Mouse (Mus musculus) cerebellum, adult 11-12 months (tissue): ENCODE results near the gene Snd1.

Experiments
- DNase-seq: peaks from one replicate; pipeline ENCODE4 v3.0.0; 2022

The Snd1 gene

GRCm38 (mm10) chr6:28717203-28717844, 242.4 kb downstream of the Snd1 start:
- no peak for DNase-seq

GRCm38 (mm10) chr6:28717845-28718237, 242.9 kb downstream of the Snd1 start:
- DNase-seq = no peak

DNA sequence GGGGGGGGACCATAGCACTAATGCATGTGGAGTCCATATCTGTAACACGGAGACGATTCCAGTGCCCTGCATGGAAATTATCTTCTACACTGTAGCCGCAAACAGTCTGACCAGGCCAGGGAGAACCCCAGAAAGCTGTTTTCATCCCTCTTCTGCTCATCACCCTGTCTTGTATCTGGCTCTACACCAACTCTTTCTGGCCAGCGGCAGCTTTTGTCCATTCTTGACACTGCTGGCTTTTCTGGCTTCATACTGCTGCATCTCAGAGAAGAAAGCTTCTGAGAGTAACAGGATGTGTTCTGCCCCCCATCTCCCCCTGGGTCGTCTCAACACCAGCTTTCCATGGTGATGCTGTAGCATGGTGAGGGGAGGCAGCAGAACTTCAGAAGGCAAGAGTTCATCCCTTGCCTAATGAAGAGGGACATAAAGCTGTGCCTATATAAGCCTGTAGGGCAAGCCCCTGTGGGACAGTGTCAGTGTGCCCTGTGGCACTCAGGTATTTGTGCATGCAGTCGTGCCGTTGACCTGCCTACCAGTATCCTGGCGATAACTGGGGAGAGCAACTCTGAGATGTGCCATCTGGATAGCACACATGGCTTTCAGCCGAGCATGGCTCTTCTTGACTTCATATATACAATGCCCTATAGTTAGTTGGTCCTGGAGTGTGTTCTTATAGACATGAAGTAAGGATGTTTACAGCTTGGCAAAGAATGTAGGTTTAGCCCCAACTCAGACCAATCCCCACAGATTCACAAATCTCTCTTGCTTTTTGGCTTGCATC, 245.6 kb downstream of the Snd1 start:
- peak; percentile 50 for DNase-seq

DNA sequence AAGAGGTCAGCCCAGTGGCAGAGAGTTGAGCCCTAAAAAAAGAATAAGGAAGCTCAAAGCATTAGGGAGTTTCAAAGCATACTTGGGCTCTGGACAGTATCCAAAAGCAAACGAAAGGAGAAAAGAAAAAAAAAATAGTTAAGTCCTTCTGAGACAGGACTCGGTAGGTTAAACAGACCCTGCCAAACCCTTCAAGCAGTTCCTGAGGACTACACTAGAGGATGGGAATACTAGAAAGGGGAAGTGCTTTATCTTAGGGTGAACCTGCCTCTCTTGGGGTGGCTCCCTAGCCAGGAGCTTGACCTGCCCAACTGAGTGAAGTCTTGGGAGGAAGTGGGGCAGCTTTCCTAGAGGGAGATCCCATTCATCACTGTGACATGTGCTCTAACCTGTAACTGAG, 248.1 kb downstream of the Snd1 start:
- no peak for DNase-seq

DNA sequence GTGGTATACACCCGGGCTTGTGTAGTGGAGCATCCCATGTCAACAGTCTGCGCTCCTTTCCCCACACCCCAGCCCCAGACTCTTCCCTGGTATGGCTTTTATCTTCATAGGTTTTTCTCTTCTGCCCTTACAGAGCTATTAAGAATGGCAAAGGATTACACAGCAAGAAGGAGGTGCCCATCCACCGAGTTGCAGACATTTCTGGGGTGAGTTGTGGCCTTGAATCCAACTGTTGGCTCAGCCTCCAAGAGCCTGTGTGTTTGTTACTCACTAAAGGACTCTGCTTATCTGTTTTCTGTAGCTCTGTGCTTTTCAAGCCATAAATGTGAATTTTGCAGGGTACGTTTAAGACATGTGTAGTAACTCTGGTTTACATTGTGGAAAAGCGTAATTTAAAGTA, 249.8 kb downstream of the Snd1 start:
- DNase-seq = no peak

- DNase-seq = no peak
Measured at GRCm38 (mm10) chr6:28729236-28729635, 254.3 kb downstream of the Snd1 start.

GRCm38 (mm10) chr6:28729649-28730048, 254.7 kb downstream of the Snd1 start:
- no peak for DNase-seq

- no peak for DNase-seq
Measured at GRCm38 (mm10) chr6:28731246-28731645, 256.3 kb downstream of the Snd1 start.

DNA sequence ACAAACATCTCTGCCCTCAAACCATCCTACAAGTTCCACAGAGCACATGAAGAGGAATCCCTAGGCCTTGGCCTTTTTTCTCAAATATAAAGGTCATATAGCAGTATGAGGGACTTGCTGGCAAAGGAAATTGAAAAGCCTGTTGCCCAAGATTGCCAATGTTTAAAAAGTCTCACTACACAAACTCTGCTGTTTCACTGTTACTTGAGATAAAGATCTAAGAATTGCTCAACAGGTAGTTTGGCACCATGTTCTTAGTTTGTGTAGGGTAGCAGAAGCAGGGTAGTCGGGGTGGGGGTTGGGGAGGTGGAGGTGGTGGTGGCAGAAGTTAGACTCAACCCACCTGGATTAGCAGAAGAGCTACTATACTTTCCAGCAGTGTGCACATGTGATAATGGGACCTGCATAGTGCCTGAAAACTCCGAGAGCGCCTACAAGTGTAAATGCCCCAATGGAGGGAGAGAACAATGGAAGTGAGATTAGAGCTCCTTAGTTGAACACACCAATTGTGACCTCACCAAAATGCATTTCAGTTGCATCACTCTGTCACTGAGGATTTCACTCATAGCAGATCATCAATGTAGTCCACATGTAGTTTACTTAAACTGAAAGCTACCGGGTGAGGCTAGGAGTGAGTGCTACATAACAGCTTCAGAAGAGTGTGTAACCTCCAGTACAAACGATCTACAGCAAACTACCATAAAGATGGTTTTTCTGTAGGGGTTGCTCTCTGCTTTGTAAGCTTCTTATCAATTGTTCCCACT, 259.1 kb downstream of the Snd1 start:
- no peak for DNase-seq

GRCm38 (mm10) chr6:28735116-28735515, 260.2 kb downstream of the Snd1 start:
- no peak for DNase-seq

GRCm38 (mm10) chr6:28736665-28737064, 261.7 kb downstream of the Snd1 start:
- DNase-seq = no peak

- DNase-seq = no peak
Measured at GRCm38 (mm10) chr6:28737601-28738000, 262.7 kb downstream of the Snd1 start.

- DNase-seq = no peak
Measured at GRCm38 (mm10) chr6:28743586-28743985, 268.6 kb downstream of the Snd1 start.

DNA sequence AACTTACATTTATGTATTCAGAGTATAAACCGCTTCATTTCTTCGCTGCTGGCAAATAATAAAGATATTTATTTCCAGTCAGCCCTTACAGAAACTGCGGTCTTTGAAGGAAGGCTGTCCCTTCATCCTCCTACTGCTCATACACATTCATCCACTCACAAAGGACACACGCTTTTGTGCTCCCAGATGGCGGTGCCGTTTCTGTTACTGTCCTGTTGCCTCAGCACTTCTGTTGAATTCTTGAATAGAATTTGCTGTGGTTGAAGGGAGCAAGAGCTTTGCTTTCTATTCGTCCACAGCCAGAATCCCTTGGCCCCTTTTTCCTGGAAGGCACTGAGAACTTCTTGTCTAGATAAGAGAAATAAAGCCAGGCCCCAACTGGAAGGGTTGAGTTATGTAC, 270.9 kb downstream of the Snd1 start:
- DNase-seq = no peak

DNA sequence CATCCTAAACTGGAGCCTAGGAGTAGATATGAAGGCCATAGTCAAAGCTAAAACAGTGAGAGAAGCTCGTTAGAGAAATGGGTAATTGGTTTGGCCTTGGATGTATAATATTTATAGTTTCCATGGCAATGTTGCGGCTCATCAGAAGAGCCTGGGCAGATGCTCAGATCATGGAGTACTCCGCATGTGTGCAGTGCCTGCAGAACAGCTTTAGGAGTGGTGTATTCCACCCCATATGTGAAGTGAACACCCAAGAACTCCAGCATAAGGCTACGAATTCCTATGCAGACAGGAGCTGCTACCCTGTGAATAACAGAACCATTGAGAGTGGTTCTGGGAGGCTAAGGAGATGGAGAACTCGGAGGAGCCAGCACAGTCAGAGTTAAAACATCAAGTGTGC, 272.1 kb downstream of the Snd1 start:
- DNase-seq = no peak

GRCm38 (mm10) chr6:28747931-28748670, 273.2 kb downstream of the Snd1 start:
- DNase-seq = peak; percentile 92

- peak; percentile 49 for DNase-seq
Measured at GRCm38 (mm10) chr6:28749224-28749623, 274.3 kb downstream of the Snd1 start.

- DNase-seq = no peak
Measured at GRCm38 (mm10) chr6:28751186-28751585, 276.2 kb downstream of the Snd1 start.

DNA sequence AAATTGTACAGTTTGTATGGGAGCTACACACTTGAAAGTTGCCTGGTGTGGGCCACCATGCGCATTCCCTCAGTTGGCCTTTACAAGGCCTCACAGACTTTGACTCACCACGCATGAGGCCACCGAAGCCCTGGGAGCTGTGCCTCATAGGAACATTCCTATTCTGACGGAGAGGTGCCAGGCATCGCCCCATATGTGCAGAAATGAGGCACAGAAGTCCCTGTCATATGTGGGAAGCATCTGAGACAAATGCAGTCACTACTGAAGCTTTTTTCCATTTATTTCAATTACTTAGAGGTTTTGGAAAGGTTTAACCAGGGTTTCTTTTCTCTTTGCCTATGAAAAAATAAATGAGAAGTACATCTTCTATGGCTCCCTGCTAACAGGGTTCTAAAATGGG, 278.3 kb downstream of the Snd1 start:
- DNase-seq = no peak

DNA sequence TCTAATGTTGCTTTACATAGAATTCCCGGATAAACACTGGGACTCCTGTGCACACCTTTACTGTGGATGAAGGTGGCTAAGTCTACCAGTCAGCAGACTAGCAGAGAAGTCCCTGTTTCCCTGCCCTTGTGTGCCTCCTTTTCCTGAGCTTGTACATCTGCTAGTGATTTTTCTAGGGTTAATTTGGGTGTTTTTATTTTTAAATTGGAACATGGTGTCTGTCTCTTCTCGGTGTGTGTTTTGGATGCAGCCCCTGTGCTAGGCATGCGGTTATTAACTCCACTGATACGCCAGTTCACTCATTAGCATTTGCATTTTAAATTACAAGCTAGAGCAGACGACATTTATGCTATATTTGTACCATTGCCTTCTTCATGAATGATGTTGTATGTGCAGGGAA, 278.7 kb downstream of the Snd1 start:
- DNase-seq = no peak

DNA sequence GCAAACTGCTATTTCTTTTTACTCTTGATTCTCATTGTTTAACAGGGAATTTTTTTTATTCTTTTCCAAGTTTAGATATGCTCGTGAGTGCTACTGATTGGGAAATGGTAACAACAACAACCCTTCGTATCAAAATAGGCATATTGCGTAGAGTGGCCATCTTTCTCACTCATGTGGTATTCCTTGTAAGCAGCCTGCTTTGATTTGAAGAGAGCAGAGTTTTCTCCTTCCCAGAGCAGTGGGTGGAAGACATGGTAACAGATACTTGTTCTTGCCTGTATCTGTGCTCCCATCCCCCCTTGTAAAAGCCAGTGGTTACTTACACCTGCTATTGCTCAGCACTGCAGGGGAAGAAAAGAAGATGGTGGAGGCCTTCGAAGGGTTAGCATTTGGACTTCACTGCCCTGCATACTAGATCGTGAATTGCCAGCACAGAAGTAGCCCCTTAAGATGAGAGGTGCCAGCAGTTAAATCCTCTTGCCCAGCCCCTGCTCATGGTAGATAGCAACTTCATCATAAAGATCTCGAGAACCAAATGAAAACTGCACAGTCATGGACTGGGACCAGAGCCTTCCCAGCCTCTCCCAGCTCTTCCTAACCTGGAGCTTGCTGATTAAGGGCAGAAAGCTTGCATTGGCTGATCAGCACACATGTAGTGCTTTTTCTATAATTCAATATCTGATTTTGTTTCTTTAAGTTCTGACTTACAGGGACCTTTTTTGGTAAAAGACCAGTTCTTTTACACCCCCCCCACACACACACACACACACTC, 279.4 kb downstream of the Snd1 start:
- DNase-seq = no peak

DNA sequence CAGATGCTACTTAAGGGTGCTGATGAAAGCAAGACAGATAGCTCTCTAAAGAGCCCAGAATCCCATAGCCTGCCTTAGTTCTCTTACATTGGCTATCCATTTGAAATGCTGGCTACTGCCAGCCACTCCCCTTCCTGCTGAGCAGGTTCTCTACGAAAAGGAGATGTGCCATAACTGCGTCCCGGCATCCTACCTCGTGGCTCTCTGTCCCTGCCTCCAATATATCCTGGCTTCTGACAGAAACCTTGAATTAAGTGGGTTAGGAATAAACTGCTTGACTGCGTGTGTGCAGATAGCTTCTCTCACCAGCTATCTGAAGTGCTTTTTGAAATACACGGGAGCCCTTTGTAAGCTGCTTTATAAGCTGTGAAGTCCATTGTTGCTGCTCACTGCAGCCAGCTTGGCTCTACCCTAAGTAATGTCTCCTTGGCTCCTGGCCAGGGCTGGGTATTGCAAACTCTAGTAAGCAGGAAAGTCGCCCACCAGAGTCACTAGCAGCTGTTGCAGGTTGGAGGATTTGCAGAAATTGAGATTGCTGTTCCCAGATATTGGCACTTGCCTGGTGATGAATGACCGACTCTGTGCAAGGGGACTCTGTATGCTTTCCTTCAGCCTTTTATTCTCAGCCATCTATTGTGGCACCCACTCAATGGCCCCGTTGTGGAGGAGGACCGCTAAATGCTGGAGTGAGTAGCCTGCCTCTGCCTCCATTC, 281.5 kb downstream of the Snd1 start:
- DNase-seq = no peak
